Mouse (Mus musculus): ENCODE results near the gene Zdhhc5.
"Not testable (repeated sequence)": the region's sequence is repeated elsewhere in the genome, so short reads cannot be mapped to it uniquely, and the experiment has no call there.

Zdhhc5 gene

GRCm38 (mm10) chr2:84695007-84695695, 19.8 kb downstream of the Zdhhc5 start:
- no peak for DNase-seq (ENCODE audit: low spot score in 2 of 2)

- DNase-seq (ENCODE audit: low spot score in 2 of 2), result no peak
Observed at GRCm38 (mm10) chr2:84690050-84690449, 24.9 kb downstream of the Zdhhc5 start.

GRCm38 (mm10) chr2:84688080-84688844, 26.7 kb downstream of the Zdhhc5 start:
- DNase-seq (ENCODE audit: low spot score in 2 of 2), result no peak

GRCm38 (mm10) chr2:84682605-84683183, 32.3 kb downstream of the Zdhhc5 start:
- no peak for DNase-seq (ENCODE audit: low spot score in 2 of 2)

- no peak for DNase-seq (ENCODE audit: low spot score in 2 of 2)
Observed at GRCm38 (mm10) chr2:84679016-84679415, 36.0 kb downstream of the Zdhhc5 start, which contains the start of gene Tmx2. Tmx2 (minus strand) TSS chr2:84679140.

GRCm38 (mm10) chr2:84677968-84678880, 36.8 kb downstream of the Zdhhc5 start, which contains the start of the genes Gm28635 and Med19:
Gm28635 (minus strand) TSS chr2:84678041.
Med19 (plus strand) TSS chr2:84678402.
- peak; percentile 74 to 90 for DNase-seq (ENCODE audit: low spot score in 2 of 2)

- DNase-seq (ENCODE audit: low spot score in 2 of 2), result no peak
Observed at GRCm38 (mm10) chr2:84677270-84677967, 37.6 kb downstream of the Zdhhc5 start.

- not testable (repeated sequence) for DNase-seq (ENCODE audit: low spot score in 2 of 2)
Observed at GRCm38 (mm10) chr2:84671535-84671934, 43.4 kb downstream of the Zdhhc5 start.

- peak; percentile 65 to 66 for DNase-seq (ENCODE audit: low spot score in 2 of 2)
Observed at GRCm38 (mm10) chr2:84670569-84670933, 44.4 kb downstream of the Zdhhc5 start, which contains the start of gene Selenoh. Selenoh (minus strand) TSS chr2:84670770.

GRCm38 (mm10) chr2:84669828-84670568, 45.0 kb downstream of the Zdhhc5 start:
- DNase-seq (ENCODE audit: low spot score in 2 of 2), result peak in 1 of 2 experiments; percentile 3

- no peak for DNase-seq (ENCODE audit: low spot score in 2 of 2)
Observed at GRCm38 (mm10) chr2:84666081-84666480, 48.9 kb downstream of the Zdhhc5 start.

GRCm38 (mm10) chr2:84662866-84663265, 52.1 kb downstream of the Zdhhc5 start:
- no peak for DNase-seq (ENCODE audit: low spot score in 2 of 2)

GRCm38 (mm10) chr2:84660253-84660652, 54.7 kb downstream of the Zdhhc5 start:
- peak in 1 of 2 experiments; percentile 27 for DNase-seq (ENCODE audit: low spot score in 2 of 2)

- no peak for DNase-seq (ENCODE audit: low spot score in 2 of 2)
Observed at GRCm38 (mm10) chr2:84658806-84659205, 56.2 kb downstream of the Zdhhc5 start, which contains the start of gene Btbd18. Btbd18 (plus strand) TSS chr2:84659079.

- DNase-seq (ENCODE audit: low spot score in 2 of 2), result no peak
Observed at GRCm38 (mm10) chr2:84655864-84656263, 59.1 kb downstream of the Zdhhc5 start.

- no peak for DNase-seq (ENCODE audit: low spot score in 2 of 2)
Observed at GRCm38 (mm10) chr2:84653354-84653753, 61.6 kb downstream of the Zdhhc5 start.

- peak; percentile 34 to 81 for DNase-seq (ENCODE audit: low spot score in 2 of 2)
Observed at GRCm38 (mm10) chr2:84650464-84651195, 64.3 kb downstream of the Zdhhc5 start, which contains the start of gene Ctnnd1. Ctnnd1 (minus strand) TSS chr2:84650765.

- no peak for DNase-seq (ENCODE audit: low spot score in 2 of 2)
Observed at GRCm38 (mm10) chr2:84649674-84650073, 65.3 kb downstream of the Zdhhc5 start.

GRCm38 (mm10) chr2:84648369-84648768, 66.6 kb downstream of the Zdhhc5 start:
- no peak for DNase-seq (ENCODE audit: low spot score in 2 of 2)

Data from urinary bladder, adult 18-20 months (tissue).